9 mouse cellular contexts compared by ENCODE assay signal in genomic region chr2:118372901-118373571, GRCm38 (mm10). TPM values are rescaled to one million over a fixed set of nuclear protein-coding genes. Genes with fewer than 3 reads are reported as not detected.
DNase-seq lines count a peak whose midpoint lies in the region; ATAC-seq and TF ChIP-seq lines count a peak whose summit lies in the region.
"Had no signal": no experiment of that assay in that cellular context is flagged by ENCODE, and none has a peak within 500 bp of the region (broad histone marks: within the 10 kb centered on the region; RNA-seq: fewer than 3 reads in every experiment).

TSS of gene Gpr176 (minus strand) at chr2:118373419.

- TF ChIP-seq EP300 in stomach, postnatal 0 days (optimal IDR thresholded peaks at IDR 0.05) = no peak

- peak within 1 kb of the TSS; percentile 46 for H3K4me3 ChIP-seq in kidney, adult 2 months (ENCODE audit: insufficient read depth, low read depth, low read length)
- H3K4me3 ChIP-seq in stomach, postnatal 0 days (ENCODE audit: low read depth, low read length) = peak within 1 kb of the TSS; percentile 50

- H3K27me3 ChIP-seq in kidney, adult 2 months (replicated peaks; ENCODE audit: control insufficient read depth, insufficient read depth, low read length) = peaks cover 2% of the 10 kb centered on the region; the same call in 1 of the 2 replicates
- no peaks in the 10 kb centered on the region for H3K27me3 ChIP-seq in stomach, postnatal 0 days (ENCODE audit: control insufficient read depth, insufficient read depth, low read length)

- no peak for TF ChIP-seq CTCF in kidney, adult 2 months (conservative IDR thresholded peaks at IDR 0.05; ENCODE audit: insufficient read depth, insufficient read length, low read depth, low read length)
- 0 out of 2 replicates have a peak, but pooled peaks have one; percentile 18 for TF ChIP-seq CTCF in stomach, postnatal 0 days (IDR thresholded peaks at IDR 0.05; ENCODE audit: low read depth)

- no peaks in the 10 kb centered on the region for H3K36me3 ChIP-seq in kidney, adult 2 months (ENCODE audit: control insufficient read depth, insufficient read depth, low read length)
- H3K36me3 ChIP-seq in stomach, postnatal 0 days (ENCODE audit: control insufficient read depth, insufficient read depth, low read length) = no peaks in the 10 kb centered on the region

- no peaks in the 10 kb centered on the region for H3K4me1 ChIP-seq in kidney, adult 2 months (ENCODE audit: control insufficient read depth, insufficient read depth, low read length)
- H3K4me1 ChIP-seq in stomach, postnatal 0 days (replicated peaks; ENCODE audit: control insufficient read depth, insufficient read depth) = peaks cover 7% of the 10 kb centered on the region; the same call in 1 of the 2 replicates

- peak; percentile 17 to 20 for DNase-seq in lung, adult 18-20 months
- DNase-seq in lung, postnatal 25 days (ENCODE audit: low spot score) = no peak
- DNase-seq in kidney, adult 2 months = peak; percentile 32
- peak; percentile 27 for DNase-seq in liver
- peak; percentile 60 for DNase-seq in naive thymus-derived CD4-positive, alpha-beta T cell, adult 2 months (ENCODE audit: low read depth)
- peak; percentile 49 for DNase-seq in stomach, postnatal 0 days (ENCODE audit: low spot score)

- ATAC-seq in common myeloid progenitor, adult 5-6 weeks (replicated peaks; ENCODE audit: low read depth, poor library complexity, severe bottlenecking) = peak; percentile 42
- peak; percentile 21; the same call in 1 of the 2 replicates for ATAC-seq in granulocyte monocyte progenitor cell, adult 5-6 weeks (replicated peaks; ENCODE audit: poor library complexity, severe bottlenecking)
- peak; percentile 65 for ATAC-seq in stomach, postnatal 0 days (ENCODE audit: low FRiP score, low TSS enrichment)

- peak within 1 kb of the TSS; percentile 53 for H3K9ac ChIP-seq in stomach, postnatal 0 days (ENCODE audit: low read length)

- no peak within 1 kb of the TSS for H3K27ac ChIP-seq in kidney, adult 2 months (ENCODE audit: insufficient read depth, low read depth, low read length)
- no peak within 1 kb of the TSS for H3K27ac ChIP-seq in stomach, postnatal 0 days (replicated peaks)

- no peaks in the 10 kb centered on the region for H3K9me3 ChIP-seq in stomach, postnatal 0 days (ENCODE audit: control insufficient read depth, low read length)

- WGBS in kidney, adult 2 months = under 1% methylated on average over 59 of the region's 59 CpGs
- WGBS in stomach, postnatal 0 days = under 1% methylated on average over 54 of the region's 59 CpGs

- peak within 1 kb of the TSS; percentile 90 for H3K4me2 ChIP-seq in stomach, postnatal 0 days (replicated peaks; ENCODE audit: low read depth)

- TF ChIP-seq POLR2A in kidney, adult 2 months (IDR thresholded peaks at IDR 0.05; ENCODE audit: low read depth, low read length) = no peak

RNA-seq across cellular contexts. Expression of gene Gpr176, which starts in this region (rescaled TPM):
- total RNA-seq in common myeloid progenitor, adult 5-6 weeks (2017) = not detected in 2 replicates
- not detected in 2 replicates for total RNA-seq in granulocyte monocyte progenitor cell, adult 5-6 weeks (2014; fragmentation: Nextera tagmentation)
- not detected in 2 replicates for total RNA-seq in granulocyte monocyte progenitor cell, adult 5-6 weeks (2017)
- polyA plus RNA-seq in kidney, adult 2 months (2012; rRNA removed) = 0.53 and 0.55 TPM in 2 replicates
- 0.28 and 0.39 TPM in 2 replicates for polyA plus RNA-seq in stomach, postnatal 0 days (2015; fragmentation: Nextera tagmentation; extraction: Ambion mirVana)
- total RNA-seq: MEL had no signal

Comparison
In these comparisons a context has a peak if more than half of its experiments do, and no peak if none do; other contexts are left out.
1. Peak in ATAC-seq in common myeloid progenitor, adult 5-6 weeks; RNA of the gene not detected or under 1 TPM.
2. Peak in ATAC-seq in granulocyte monocyte progenitor cell, adult 5-6 weeks; RNA of the gene not detected or under 1 TPM.
3. Peak in DNase-seq and H3K4me3 ChIP-seq in kidney, adult 2 months; RNA of the gene not detected or under 1 TPM.
4. Peak in DNase-seq, ATAC-seq, H3K4me3 ChIP-seq, H3K9ac ChIP-seq and H3K4me2 ChIP-seq in stomach, postnatal 0 days; RNA of the gene not detected or under 1 TPM.